Mouse (Mus musculus): ENCODE results near the gene Casq1.
A peak's percentile ranks its signal among the peaks of the same experiment; 100 is the strongest.

The Casq1 gene

DNA sequence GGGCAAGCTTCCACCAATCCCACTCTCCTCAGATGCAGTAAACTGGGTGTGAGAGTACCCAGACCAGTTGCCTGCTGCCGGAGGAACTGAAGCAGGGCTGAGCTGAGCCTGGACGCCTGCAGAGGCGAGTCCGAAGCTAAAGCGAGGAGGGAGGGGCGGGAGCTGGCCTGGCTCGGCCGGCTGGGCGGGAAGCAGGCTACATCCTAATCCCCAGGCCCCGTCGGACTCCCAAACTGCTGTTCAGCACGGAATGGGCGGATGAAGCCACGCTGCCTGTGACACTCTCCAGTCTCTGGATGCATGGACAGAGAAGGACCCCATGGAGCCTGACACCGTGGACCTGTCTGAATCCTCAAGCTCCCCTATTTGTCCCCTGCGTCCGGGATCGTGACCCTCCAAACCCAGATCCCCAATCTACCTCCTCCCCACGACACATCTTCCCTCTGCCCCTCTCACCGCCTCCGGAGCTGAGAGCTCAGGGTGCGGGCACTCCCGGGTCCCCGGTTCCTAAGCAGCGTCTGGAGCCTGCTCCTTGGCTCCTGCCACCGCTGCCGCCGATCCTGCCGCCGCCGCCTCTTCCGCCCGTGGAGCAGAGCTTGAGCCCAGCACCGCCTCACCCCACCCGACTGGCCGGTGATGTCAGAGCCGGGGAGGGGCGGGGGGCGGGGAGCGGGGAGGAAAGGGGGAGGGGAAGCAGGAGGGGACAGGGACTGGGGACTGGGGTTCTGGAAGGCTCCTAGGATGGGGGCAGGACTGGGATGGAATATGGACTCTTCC lies 13.3 kb downstream of the Casq1 start, which contains the start of gene Pea15a:
Gene Pea15a (minus strand): TSS at position 664 of the 777 bp plus-strand sequence.
- peak; percentile 79 to 81 for DNase-seq (ENCODE audit: low spot score in 2 of 2)

DNA sequence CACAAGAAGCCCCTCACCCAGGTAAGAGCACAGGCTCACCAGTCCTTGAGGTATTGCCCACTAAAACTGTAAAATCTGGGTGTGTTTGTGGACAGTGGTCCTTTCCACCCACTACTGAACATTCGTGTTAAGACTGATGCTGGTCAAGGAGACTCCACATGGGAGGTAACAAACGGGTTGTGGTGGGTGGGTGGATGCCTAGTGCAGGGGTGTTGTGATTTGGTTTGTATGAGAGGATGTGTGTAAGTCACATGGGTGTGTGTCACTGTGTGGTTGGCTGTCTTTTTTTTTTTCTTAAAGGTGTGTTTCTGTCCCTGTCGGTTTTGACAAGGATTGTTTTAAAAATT lies 14.0 kb downstream of the Casq1 start:
- no peak for DNase-seq (ENCODE audit: low spot score in 2 of 2)

DNA sequence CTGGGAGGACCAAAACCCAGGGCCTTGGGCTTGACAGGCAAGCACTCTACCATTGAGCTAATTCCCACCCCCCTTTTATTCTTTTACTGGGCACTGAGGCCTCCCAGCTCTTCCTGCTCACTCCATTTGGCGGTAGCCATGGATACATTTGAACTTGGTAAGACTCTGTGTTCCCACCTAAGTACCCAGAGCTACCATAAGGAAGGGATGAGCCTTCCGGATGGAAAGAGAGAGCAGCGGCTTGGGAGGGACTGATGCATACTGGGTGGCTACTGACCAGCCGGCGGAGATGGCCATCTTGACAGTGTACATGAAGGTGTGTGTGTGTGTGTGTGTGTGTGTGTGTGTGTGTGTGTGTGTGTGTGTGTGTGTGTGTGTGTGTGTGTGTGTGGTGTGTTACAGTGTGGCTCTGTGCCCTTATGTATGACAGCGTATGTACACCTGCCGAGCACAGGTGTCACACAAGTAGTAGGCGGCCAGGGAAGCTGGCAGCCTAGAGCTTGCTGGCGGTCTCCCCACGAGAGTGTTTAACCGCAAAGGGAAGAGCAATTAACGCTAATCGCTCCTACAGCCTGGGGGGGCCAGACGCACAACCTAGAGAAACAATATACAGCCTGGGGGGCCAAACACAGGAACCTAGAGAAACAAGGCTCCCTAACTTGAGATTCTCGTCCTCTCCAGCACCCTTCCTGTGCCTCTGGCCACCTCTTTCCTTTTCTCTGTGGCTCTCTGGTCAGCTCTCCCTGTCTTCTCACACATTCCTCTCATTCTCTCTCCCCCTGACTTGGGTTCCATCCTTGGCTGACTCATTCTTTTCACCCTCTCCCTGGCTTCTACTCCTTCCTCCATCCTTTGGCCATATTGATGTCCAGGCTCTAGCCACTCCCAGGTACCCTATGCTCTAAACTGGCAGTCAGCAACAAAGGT lies 14.6 kb downstream of the Casq1 start:
- no peak for DNase-seq (ENCODE audit: low spot score in 2 of 2)

DNA sequence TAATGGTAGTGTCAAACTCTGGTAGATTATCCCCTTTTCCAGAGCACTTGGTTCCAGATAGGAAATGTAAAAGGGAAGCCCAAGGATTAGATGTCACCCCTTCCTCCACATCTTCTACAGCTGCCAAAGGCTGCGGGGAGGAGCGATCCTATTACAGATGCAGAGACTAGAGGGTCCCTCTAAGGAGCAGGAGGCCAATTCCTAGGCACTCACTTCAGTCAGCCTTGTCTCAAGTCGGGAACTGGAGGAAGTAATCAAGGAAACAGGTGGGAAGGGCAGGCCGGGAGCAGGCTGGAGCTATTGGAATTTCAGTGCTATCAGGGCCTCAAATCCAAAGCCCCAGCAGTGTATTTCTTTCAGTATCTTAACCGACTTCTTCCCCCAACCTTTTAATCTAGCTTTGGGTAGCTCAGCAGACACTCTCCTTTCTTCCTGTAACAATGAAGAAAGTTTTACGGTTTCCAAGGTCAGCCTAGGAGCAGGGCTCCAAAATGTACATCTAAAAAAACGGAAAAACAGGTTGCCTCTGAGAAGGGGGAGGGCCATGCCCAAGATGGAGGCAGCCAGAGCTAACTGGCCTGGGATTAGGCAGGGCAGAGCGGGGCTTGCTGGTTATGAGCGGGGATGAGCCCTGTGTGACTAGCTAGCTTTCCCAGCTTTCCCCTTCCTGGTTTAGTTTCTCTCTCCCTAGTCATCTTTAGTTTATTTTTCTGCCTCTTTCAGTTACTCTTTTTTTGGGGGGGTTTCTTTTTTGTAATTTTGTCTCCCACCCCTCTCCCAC lies 15.4 kb downstream of the Casq1 start:
- DNase-seq (ENCODE audit: low spot score in 2 of 2) = no peak

DNA sequence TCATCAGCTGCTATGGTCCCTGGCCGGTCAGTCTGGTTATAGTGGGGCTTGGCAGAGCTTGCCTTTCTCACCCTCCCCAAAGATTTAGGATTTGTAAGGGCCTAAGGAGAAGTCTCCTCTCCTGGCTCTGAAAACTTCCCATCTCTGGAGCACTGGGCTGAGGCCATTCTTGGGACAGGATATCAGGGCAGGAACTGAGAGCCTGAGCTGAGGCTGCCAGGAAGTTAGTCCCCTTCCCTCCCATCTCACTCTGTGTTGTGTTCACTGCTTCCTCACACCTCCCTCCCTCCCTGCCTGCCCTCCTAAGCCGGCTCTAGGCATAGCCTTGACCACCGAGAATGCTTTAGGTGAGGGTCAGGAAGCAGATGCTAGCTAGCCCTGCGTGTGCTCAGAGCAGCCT lies 16.1 kb downstream of the Casq1 start:
- DNase-seq (ENCODE audit: low spot score in 2 of 2) = no peak

DNA sequence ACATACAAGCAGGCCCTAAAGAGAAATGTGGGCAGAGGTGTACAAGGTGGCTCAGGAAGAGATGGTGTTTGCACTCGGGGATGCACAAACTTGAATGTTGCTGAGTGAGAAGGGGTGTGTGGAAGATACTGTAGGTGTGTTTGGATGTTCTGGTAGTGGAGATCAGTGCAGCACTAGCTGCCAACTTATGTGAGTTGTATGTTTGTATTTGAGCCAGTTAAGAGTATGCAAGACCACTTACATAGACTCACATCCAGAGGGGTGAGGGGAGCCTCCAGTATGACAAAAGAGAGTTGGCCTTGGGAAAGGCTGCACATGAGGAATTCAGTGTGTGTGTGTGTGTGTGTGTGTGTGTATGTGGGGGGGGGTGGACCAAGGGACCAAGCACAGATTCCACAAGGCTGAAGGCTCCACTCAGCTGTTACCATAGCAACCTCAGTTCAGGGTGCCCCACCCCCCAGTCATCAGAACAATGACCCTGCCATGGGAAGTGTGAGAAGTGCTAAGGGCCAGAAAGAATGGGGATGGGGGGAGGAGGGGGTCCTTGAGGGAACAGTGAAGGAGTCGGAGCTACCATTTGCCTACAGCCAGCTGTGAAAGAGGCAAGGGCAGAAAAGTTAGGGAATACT lies 16.7 kb downstream of the Casq1 start:
- DNase-seq (ENCODE audit: low spot score in 2 of 2) = no peak

DNA sequence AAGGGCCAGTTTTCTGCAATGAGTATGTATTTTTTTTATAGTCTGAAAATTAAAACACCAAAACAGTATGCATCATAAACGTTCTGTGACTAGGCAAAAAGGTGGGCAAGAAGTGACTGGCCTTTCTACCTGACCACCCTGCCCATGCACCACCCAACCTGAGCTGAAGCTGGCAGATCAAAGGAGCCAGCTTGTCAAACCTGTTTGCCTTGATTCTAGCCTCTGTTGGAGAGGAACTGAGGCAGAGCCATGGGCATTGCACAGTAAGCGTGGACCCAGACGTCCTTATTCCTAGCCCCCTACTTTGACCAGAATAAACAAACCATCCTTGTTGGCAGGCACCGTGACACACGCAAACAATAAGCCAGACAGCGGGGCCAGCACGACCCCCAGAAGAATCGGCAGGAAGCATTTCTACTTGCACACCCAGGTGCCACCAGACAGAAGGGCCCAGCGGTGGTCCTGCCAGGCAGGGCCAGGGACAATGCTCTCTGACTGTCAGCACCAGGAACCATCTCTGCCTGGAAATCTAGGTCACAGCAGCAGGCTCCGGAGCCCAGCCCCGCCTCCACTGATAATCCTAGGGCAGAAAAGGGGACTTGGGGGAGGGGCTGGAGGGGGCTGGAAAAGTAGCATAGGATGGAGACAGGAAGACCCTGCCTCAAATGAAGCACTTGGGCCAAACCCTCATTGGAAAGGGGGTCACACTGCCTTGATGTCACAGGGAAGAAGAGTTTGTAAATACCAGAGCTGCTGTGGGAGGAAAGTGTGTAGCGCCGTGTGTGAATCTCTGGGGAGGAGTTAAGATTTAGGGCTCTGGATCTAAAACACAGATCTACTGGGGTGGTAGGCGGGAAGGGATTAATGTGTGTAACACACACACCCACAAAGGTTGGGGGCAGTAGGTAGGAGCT lies 17.4 kb downstream of the Casq1 start:
- DNase-seq (ENCODE audit: low spot score in 2 of 2) = no peak

DNA sequence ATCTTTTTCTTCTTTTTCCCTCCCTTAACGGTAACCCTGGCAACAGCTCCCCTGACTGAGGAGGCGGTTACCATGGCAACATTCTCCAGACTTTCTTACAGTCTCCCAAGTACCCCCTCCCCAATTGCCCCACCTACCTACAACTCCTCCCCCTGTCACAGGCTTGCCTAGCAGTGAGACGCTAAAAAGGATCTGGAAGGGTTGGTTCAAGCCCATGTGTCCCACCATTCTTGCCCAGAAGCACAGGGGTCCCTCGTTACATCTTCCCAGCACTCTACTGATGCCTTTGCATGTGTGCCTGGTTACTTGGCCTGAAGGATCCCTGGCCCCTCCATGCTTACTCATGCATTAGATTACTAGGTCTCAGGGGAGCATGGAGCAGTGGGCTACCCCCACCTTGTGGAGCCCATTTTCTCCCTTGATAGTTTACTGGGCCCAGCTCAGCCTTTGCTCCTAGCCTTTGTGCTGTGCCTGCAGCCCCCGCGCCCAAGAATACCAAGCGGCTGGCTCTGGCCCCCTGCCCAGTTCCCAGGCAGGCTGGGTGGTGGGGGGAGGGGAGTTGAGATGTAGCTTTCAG lies 18.7 kb downstream of the Casq1 start:
- DNase-seq (ENCODE audit: low spot score in 2 of 2) = no peak

DNA sequence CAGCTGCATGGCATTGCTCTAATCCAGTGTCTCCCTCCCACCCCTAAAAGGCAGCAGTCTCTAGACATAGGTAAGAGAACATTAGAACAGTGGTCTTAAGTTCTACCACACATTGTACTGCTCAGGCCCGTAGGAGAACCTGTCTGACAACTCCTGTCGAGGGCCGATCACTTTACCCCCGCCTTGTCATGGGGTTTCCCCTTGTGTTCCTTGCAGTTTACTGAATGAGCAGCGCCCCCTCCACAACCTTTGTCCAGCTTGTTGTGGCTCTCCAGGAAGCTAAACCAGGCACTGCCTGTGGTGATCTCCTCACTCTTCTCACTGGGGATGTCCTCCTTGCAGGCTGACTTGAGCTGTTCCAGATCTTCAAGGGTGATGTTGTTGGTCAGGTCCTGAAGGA lies 19.5 kb downstream of the Casq1 start:
- DNase-seq (ENCODE audit: low spot score in 2 of 2) = peak in 1 of 2 experiments; percentile 19

DNA sequence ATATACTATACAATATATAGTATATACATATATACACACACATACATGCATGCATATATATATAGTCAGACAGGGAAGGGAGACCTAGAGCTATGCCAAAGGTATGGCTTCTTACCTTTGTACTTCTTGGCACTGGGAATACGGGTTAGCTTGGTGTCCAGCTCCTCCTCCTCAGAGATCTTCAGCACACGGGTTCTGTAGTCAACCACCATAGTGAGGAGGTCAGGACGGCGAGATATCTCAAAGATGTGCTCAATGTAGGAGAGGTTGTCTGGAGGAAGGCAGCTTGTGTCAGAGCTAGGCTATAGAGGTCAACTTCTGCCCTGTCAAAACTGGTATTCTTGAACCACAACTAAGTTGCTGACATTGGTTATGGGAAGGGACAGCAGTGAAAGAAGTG lies 20.7 kb downstream of the Casq1 start:
- peak in 1 of 2 experiments; percentile 12 for DNase-seq (ENCODE audit: low spot score in 2 of 2)

DNA sequence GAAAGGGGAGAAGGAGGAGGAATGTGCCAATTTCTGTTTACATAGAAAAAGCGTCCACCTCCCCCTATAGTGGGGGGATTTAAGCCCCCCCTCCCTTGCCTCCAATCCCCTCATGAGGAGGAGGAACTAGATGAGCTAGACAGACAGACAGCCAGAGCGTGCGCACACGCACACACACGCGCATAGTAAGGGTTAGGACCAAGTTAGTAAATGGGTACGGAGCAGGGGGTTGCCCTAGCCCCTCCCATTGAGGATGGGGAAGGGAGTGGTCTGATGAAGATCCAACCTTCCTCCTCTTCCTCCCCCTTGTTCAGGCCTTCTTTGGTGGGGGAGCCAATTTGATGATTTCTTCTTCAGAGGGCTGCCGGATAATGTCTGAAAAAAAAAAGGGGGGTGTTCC lies 21.4 kb downstream of the Casq1 start:
- peak in 1 of 2 experiments; percentile 14 for DNase-seq (ENCODE audit: low spot score in 2 of 2)

DNA sequence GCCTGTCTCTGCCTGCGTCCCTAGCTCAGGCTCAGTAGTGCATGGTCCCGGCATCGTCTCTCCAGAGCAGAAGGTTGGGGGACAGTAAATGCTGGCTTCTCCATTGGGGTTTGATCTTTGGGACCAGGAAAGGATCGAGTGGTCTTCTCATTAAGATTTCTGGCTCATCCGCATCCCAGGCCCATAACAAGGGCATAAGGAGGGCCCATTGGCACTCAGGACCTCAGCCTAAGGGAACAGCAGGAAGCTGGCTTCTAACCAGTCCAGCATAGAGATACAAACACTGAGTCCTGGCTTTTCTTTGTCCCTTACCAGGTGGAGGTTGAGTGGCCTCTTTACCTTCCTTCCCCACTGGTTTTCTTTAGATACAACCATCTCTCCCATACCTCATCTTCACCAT lies 21.8 kb downstream of the Casq1 start:
- peak in 1 of 2 experiments; percentile 7 for DNase-seq (ENCODE audit: low spot score in 2 of 2)

DNA sequence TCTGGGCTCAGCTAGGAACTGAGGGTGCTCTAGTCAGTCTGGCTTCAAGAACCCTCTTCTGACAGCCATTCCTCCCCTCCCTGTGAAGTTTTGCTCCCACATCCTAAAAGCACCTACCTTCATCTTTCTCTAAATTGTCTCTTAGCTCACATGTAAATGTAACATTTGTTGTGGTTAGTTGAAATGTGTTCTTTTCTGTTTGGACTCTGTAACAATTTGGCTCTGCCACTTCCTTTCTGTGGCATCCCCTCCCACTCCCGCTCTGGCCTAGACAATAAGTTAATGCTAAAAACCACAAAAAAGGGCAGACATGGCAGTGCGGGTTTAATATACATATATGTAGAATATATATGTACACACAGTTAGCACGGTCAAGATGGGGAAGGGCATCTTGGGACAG lies 22.5 kb downstream of the Casq1 start:
- DNase-seq (ENCODE audit: low spot score in 2 of 2) = no peak

DNA sequence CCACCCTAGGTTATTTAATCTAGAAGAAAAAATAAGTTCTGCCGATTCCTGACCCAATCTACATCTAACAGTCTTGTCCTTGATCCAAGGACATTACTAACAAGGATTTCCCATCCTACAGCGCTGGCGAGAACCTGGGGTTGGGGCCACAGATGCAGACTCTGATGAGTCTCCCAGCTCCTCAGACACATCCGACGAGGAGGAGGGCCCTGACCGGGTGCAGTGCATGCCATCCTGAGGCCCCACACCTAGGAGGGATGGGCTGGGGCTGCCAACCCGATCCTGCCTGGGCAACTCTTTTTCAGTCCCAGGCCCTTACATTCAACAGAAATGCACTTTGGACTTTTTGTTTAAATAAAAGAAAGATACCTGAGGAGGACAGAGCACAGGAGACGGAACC lies 25.2 kb downstream of the Casq1 start:
- DNase-seq (ENCODE audit: low spot score in 2 of 2) = no peak

DNA sequence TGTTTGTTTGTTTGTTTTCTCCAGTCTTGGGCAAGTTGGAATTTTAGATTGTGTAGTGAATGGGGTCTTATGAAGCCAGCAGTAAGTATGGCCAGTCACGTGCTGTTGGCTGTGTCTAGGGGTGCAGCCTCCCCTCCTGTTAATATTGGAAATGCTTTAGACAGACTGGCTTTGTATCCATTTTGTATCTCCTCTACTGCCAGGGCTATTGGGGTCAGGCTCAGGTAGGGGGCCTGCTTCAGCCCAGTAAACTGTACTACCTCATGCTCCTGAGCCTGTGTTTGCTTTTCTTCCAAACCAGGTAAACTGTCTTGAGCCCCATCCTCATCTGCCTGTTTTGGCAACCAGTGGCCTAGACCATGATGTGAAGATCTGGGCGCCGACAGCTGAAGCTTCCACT lies 27.5 kb downstream of the Casq1 start:
- DNase-seq (ENCODE audit: low spot score in 2 of 2) = no peak

DNA sequence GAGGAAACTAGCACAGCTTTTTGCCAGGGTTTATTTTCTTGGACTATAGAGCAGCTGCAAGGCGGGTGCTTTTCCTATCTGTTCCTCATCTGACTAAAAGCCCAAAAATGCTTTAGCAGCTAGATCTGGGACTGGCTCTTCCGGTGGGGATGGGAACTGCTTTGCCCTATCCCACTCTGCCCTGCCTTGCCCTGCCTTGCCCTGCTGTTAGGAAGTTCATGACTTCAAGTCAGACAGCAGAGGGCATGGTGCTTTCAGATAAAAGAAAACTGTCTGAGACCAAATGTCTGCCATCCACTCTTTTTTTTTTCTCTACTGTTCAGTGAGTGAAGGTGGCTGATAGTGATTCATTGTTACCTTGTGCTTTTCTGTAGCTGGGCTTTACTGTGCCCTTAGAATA lies 28.1 kb downstream of the Casq1 start:
- no peak for DNase-seq (ENCODE audit: low spot score in 2 of 2)

DNA sequence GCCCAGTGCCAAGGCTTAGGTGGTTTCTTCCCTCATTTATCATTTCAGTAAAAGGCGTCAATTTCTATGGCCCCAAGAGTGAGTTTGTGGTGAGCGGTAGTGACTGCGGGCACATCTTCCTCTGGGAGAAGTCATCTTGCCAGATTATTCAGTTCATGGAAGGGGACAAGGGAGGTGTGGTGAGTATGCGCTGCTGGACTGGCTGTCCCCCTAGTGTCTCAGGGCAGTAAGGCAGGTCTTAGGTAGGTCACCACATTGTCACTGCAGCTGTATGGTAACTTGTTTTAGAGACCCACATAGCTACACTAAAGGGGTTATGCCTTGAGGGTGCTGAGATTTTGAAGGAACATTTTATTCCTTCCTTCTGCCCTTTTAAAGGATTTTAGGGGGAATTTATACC lies 30.8 kb downstream of the Casq1 start:
- DNase-seq (ENCODE audit: low spot score in 2 of 2) = no peak

DNA sequence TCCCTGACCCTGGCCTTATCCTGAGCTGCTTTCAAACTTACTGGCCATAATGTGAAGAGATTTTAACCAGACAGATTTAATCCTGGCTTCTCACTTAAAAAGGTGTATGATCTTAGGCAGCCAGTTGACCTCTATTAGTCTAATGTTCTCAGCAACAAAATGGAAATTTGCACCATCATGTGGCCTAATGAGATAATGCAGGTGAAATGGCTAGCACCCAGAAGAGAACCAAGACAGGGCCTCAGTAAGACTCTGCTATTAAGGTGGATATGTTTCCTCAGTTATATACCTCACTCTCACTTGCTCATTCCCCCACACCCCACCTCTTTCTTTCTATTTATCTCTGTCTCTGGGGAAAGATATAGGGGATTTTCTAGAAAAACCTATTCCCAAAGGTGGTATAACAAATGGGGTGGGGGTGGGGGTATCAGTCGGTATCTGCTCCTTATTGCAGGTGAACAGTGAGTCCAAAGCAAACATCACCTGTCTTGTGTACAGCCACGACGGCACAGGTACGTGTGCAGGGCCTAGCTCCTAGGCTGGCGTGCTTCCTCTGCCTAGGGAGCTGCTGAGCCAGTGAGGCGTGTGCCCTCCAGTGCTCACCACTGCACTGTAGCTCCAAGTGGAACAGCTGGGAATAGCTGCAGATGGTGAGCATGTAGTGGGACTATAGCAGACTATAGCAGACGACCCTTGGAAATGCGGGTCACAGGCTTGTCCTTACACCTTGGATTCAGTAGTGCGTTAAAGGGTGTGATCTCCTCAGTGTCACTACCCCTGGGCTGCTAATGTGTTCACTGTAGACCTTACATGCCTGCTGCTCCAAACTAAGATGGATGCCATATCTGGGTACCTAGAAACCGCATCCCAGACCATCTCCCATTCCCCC lies 33.0 kb downstream of the Casq1 start:
- DNase-seq (ENCODE audit: low spot score in 2 of 2) = no peak

DNA sequence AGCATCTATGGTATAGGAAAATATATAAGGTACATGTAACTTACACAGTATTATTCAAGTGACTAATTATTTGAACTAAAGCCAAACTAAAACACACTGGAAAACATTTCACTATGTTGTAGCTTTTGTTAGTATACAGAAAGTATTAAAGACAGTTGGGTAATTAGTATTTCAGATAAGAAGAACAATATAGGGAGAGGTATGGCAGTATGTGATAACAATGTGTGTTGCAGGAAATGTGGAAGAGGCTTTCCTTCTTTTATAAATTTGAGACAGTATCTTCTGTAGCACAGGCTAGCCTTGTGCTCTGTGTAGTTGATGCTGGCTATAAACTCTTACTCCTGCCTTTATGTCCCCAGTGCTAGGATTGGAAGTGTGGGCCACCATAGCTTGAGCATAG lies 35.8 kb downstream of the Casq1 start:
- DNase-seq (ENCODE audit: low spot score in 2 of 2) = no peak

All from urinary bladder, postnatal 4 days (tissue).